Mouse (Mus musculus) spleen, adult 2 months (tissue): ENCODE results near the gene Ythdf1.

Experiments
- CTCF ChIP-seq: fragments of 200-500 bp; IDR thresholded peaks from 2 replicates; pipeline ENCODE4 v1.5.1; 2011; ENCODE audit warnings: mild to moderate bottlenecking, inconsistent platforms; ENCODE audit not compliant: insufficient read depth, insufficient read length, insufficient replicate concordance; ENCODE audit errors: extremely low read depth
- POLR2A ChIP-seq: fragments of 200-500 bp; IDR thresholded peaks from 2 replicates; pipeline ENCODE4 v1.6.1; 2011; ENCODE audit warnings: low read depth, low read length, inconsistent platforms

DNA sequence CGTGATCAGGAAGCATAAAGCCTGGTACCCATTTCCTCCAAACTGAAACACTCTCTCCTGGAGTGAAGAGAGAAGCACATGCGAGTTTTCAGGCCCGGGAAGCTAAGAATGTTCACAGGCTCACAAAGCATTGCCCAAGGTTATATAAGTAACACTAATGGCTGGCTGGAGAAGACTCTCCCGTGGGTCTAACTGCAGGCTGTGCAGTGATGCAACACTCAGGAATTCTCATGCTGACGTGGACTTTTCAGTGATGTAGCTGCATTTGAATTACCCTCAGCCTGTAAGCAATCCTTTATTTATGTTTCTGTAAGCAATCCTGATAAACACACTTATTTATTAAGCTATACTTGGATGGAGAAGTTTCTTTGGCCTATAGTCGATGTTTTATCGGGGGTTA is 38.9 kb upstream of the Ythdf1 start:
- TF ChIP-seq CTCF: no peak
- no peak for TF ChIP-seq POLR2A
